28 mouse cellular contexts compared by ENCODE assay signal in genomic region chr2:93835596-93835995, GRCm38 (mm10). TPM values are rescaled to one million over a fixed set of nuclear protein-coding genes. Genes with fewer than 3 reads are reported as not detected.
"Had no signal": no experiment of that assay in that cellular context is flagged by ENCODE, and none has a peak within 500 bp of the region (broad histone marks: within the 10 kb centered on the region; RNA-seq: fewer than 3 reads in every experiment).

No protein-coding gene starts in this region.

- H3K27me3 ChIP-seq: heart, embryonic 13.5 days; heart, embryonic 15.5 days; hindbrain, embryonic 13.5 days; hindbrain, embryonic 15.5 days; kidney, embryonic 15.5 days; limb, embryonic 12.5 days had no signal

- H3K27ac ChIP-seq: gastrocnemius, adult 2 months; heart, embryonic 10.5 days; heart, embryonic 13.5 days; heart, embryonic 15.5 days; hindbrain, embryonic 13.5 days; hindbrain, embryonic 15.5 days; hindbrain, postnatal 0 days; kidney, embryonic 15.5 days; kidney, postnatal 0 days; left cerebral cortex, adult 2 months; limb, embryonic 10.5 days; limb, embryonic 12.5 days had no signal

- H3K4me1 ChIP-seq: hindbrain, embryonic 13.5 days; hindbrain, embryonic 15.5 days; kidney, embryonic 15.5 days; limb, embryonic 10.5 days; limb, embryonic 12.5 days had no signal

- H3K4me2 ChIP-seq: heart, embryonic 13.5 days; heart, embryonic 15.5 days; hindbrain, embryonic 13.5 days; hindbrain, embryonic 15.5 days; kidney, embryonic 15.5 days; limb, embryonic 12.5 days; liver, embryonic 11.5 days had no signal

- ATAC-seq: intestine, embryonic 16.5 days had no signal

- H3K9ac ChIP-seq: heart, embryonic 13.5 days; heart, embryonic 15.5 days; hindbrain, embryonic 13.5 days; hindbrain, embryonic 15.5 days; kidney, embryonic 15.5 days; limb, embryonic 12.5 days had no signal

- DNase-seq: gastrocnemius, adult 2 months; gastrocnemius, postnatal 10 days; gastrocnemius, postnatal 25 days; heart, adult 18-20 months; heart, postnatal 14 days; heart, postnatal 36 days; layer of hippocampus, adult 9-11 months; layer of hippocampus, postnatal 36 days; liver had no signal

- H3K4me3 ChIP-seq: gastrocnemius, adult 2 months; heart, embryonic 10.5 days; heart, embryonic 13.5 days; heart, embryonic 15.5 days; hindbrain, embryonic 13.5 days; hindbrain, embryonic 15.5 days; kidney, embryonic 15.5 days; left cerebral cortex, adult 2 months; limb, embryonic 10.5 days; limb, embryonic 12.5 days had no signal

- H3K9me3 ChIP-seq: heart, embryonic 10.5 days; heart, embryonic 13.5 days; heart, embryonic 15.5 days; hindbrain, embryonic 15.5 days; kidney, embryonic 15.5 days; limb, embryonic 10.5 days had no signal

RNA-seq across cellular contexts. Expression of gene Accsl, which starts 33.4 kb away (rescaled TPM):
- total RNA-seq: gastrocnemius, adult 2 months; gastrocnemius, postnatal 10 days; gastrocnemius, postnatal 25 days; gastrocnemius, postnatal 4 days; granulocyte monocyte progenitor cell, adult 5-6 weeks; heart, adult 18-20 months; heart, adult 8-10 months; heart, postnatal 14 days; heart, postnatal 36 days; hematopoietic stem cell, adult 5-6 weeks; hindbrain, postnatal 0 days; layer of hippocampus, adult 18-20 months had no signal
- polyA plus RNA-seq: heart, embryonic 10.5 days; heart, embryonic 13.5 days; heart, embryonic 15.5 days; intestine, embryonic 14.5 days; intestine, embryonic 16.5 days; kidney, embryonic 15.5 days; kidney, postnatal 0 days; limb, embryonic 10.5 days; limb, embryonic 12.5 days; liver, embryonic 11.5 days had no signal
